Mouse (Mus musculus): ENCODE results near the gene Agbl5.

Gene Agbl5

DNA sequence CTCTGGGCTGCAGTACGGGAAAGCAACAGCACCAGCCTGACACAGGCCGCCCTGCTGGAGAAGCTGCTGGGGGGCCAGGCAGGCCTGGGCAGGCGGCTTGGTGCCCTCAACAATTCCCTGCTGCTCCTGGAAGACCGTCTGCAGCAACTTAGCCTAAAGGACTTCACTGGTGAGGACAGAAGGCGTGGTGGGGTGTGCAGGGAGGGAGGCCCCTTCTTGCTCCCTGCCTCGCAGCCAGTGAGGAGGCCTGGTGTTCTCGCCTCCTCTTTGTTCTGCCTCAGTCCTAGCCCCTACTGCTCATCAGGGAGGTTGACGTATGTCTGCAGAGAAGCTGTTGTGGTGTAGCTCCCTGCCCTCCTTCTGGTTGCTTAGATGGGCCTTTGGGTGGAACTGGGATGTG is 30.2 kb downstream of the Agbl5 start:
- in situ Hi-C loops (cut with MboI, MseI), result loop anchor here (5.0 to 10.0 kb wide), 2 partner anchors 46 to 1456 kb away; no protein-coding TSS in a partner anchor

DNA sequence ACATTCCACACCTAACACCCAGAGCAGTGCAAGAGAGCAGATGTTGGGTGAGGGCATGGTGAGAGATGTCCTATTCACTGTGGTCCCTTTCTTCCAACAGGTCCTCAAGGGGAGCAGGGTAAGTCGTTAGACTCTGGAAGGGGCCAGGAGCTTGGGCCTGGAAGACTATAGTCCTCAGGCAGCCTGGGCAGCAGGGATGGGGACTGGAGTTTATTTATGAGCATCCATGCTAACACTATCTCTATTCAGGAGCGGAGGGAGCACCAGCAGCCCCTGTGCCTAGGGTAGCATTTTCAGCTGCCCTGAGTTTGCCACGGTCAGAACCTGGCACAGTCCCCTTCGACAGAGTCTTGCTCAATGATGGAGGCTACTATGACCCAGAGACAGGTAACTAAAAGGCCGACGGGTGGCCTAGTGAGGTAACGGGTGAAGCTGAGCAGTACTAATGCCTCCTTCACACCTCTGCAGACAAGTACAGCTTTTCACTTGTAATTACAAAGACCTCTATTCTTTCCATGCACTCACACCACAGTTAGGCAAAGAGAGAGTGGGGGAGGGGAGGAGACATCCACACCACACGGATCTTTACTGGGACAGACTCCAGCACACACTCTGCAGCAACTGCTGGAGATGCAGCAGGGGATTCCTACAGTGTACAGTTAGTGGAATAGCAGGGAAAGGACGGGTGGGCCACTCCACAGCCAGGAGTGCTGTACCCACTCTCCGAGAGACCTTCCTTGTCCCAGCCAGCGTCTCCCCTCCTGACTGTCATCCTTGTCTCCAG is 31.5 kb downstream of the Agbl5 start:
- in situ Hi-C loops (cut with MboI, MseI), result loop anchor here (5.0 to 10.0 kb wide), 2 partner anchors 48 to 1455 kb away; no protein-coding TSS in a partner anchor

DNA sequence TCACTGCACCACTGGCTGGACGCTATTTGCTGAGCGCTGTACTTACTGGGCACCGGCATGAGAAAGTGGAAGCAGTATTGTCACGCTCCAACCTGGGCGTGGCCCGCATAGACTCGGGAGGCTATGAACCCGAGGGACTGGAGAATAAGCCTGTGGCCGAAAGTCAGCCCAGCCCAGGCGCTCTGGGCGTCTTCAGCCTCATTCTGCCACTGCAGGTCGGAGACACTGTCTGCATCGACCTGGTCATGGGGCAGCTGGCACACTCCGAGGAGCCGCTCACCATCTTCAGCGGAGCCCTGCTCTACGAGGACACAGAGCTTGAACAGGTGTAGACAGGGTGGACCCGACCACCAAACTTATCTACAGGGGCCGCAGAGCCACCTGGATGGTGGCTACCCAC is 32.1 kb downstream of the Agbl5 start:
- in situ Hi-C loops (cut with MboI, MseI), result no loop called here

GRCm38 (mm10) chr5:30921256-30922033 is 33.0 kb downstream of the Agbl5 start, which contains the start of gene Khk:
Khk (plus strand) TSS chr5:30921431.
- in situ Hi-C loops (cut with MboI, MseI), result no loop called here

GRCm38 (mm10) chr5:30922581-30923041 is 34.1 kb downstream of the Agbl5 start:
- in situ Hi-C loops (cut with MboI, MseI), result no loop called here

GRCm38 (mm10) chr5:30923119-30923518 is 34.6 kb downstream of the Agbl5 start:
- in situ Hi-C loops (cut with MboI, MseI), result no loop called here

- in situ Hi-C loops (cut with MboI, MseI), result no loop called here
These were observed 36.1 kb downstream of the Agbl5 start for GRCm38 (mm10) chr5:30924614-30925013.

DNA sequence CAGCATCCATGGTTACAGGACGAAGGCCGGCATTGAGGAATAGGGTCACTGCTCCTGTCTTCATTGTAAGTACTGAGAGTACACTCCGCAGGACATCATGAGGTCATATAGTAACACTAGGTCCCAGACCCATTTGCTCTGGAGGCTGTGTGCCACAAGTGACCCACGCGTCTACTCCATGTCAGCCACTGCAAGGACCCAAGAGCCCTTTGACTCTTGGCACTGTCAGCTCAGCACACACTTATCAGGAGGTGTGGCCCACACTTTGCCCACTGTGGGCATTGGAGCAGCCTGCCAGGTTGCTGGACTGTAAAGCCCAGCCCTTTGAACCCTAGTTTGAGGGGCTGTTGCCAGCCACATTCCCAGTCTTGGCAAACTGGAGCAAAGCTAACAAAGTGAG is 36.7 kb downstream of the Agbl5 start:
- in situ Hi-C loops (cut with MboI, MseI), result no loop called here

DNA sequence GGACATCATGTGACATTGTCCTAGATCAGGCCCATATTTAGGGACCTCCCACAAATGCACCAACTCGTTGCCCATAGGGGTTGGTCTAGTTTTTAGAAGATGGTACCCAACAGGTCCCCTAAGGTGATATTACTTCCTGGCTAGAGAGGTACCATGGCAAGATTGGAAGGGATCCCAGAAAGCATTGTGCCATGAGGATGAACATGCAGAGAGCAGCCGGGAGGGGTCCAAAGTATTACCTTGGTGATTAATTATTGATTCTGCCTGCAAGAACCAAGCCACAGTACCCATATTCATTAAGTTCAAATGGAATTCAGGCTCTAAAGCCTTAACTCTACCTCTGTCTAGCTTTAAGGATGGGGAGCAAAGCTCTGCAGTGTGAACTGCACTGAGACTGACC is 37.6 kb downstream of the Agbl5 start:
- in situ Hi-C loops (cut with MboI, MseI), result no loop called here

- in situ Hi-C loops (cut with MboI, MseI), result no loop called here
These were observed 39.5 kb downstream of the Agbl5 start for GRCm38 (mm10) chr5:30927945-30928529.

DNA sequence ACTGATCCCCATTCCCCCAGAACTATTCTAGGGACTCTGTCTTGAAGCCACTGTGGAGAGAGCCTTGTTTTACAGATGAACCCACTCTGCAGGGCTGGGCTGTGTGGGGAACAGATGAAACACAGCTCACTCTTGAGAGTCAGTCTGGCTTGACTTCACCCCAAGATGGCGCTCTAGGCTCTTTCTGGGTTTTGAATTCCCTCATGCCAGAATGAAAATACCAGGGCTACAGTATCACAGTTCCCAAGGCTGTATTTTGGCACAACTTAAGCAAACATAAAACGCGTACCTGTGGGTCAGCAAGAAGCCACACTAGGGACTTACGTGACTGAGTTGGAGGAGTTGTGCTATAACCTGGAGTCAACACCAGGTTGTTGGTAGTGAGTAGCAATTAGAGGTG is 41.6 kb downstream of the Agbl5 start:
- in situ Hi-C loops (cut with MboI, MseI), result loop anchor here (5.0 kb wide), 1 partner anchor 62 kb away; no protein-coding TSS in a partner anchor

DNA sequence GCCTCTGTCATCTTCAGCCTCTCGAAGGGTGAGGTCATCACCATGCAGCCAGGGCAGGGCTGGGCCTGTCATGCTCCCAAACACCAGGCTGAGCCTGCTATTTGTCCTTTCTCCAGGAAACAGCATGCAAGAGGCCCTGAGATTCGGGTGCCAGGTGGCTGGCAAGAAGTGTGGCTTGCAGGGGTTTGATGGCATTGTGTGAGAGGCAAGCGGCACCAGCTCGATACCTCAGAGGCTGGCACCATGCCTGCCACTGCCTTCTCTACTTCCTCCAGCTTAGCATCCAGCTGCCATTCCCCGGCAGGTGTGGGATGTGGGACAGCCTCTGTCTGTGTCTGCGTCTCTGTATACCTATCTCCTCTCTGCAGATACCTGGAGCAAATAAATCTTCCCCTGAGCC is 42.4 kb downstream of the Agbl5 start:
- in situ Hi-C loops (cut with MboI, MseI), result loop anchor here (5.0 kb wide), 1 partner anchor 61 kb away; no protein-coding TSS in a partner anchor

DNA sequence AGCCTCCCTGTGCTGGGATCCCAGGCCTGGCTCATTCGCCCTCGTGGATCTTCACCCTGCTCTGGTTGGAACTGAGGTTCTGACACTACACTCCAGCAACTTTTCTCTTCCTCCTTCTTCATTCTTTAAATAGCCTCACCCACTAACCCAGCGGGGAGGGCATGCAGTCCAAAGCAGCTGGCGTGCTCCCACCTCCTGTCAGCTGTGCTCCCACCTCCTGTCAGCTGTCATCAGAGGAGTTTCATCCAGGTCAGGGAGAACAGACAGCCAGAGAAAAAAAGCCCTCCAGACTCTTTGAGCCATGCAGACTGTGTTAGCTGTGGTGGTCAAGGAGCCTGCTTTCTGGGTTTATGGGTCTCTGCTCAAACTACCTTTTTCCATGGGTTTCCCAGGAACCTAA is 42.9 kb downstream of the Agbl5 start:
- in situ Hi-C loops (cut with MboI, MseI), result loop anchor here (5.0 kb wide), 1 partner anchor 61 kb away; no protein-coding TSS in a partner anchor

- in situ Hi-C loops (cut with MboI, MseI), result loop anchor here (5.0 kb wide), 1 partner anchor 59 kb away; no protein-coding TSS in a partner anchor
These were observed 45.2 kb downstream of the Agbl5 start for GRCm38 (mm10) chr5:30933705-30934104.

DNA sequence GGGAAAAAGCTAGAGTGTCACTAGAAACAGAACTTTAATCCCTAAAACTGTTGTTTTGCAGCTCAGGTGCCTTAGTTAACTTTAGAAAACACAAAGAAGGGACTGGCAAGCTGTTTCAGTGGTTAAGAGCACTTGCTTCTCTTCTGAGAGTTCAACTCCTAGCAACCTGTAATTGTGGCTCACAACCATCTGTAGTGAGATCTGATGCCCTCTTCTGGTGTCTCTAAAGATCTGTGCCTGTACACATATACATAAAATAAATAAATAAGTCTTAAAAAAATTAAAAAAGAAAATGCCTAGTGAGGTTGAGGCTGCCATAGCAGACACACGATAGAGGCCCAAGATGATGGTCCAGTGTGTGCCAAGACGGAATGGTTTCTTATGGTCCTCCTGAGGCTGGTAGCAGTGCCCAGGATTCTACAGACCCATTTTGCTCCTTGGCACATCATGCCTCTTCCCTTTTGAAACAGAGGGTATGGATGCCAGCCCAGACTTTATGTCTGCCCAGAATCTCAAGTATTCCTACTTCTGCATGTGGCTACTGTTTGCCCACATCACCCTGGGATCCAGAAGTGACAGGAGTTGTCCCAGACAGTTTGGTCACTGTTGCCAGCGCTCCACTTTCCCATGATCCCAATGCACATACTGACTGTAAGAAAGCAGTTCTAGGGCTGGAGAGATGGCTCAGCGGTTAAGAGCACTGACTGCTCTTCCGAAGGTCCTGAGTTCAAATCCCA is 46.4 kb downstream of the Agbl5 start:
- in situ Hi-C loops (cut with MboI, MseI), result loop anchor here (5.0 kb wide), 1 partner anchor 57 kb away; no protein-coding TSS in a partner anchor

- in situ Hi-C loops (cut with MboI, MseI), result no loop called here
These were observed 54.5 kb downstream of the Agbl5 start for GRCm38 (mm10) chr5:30943004-30943403.

GRCm38 (mm10) chr5:30944344-30944743 is 55.9 kb downstream of the Agbl5 start:
- in situ Hi-C loops (cut with MboI, MseI), result no loop called here

GRCm38 (mm10) chr5:30944956-30945781 is 56.7 kb downstream of the Agbl5 start, which contains the start of gene Cgref1:
Cgref1 (minus strand) TSS chr5:30945591.
- in situ Hi-C loops (cut with MboI, MseI), result no loop called here

- in situ Hi-C loops (cut with MboI, MseI), result no loop called here
These were observed 60.1 kb downstream of the Agbl5 start for GRCm38 (mm10) chr5:30948620-30949019.

- in situ Hi-C loops (cut with MboI, MseI), result no loop called here
These were observed 61.3 kb downstream of the Agbl5 start for GRCm38 (mm10) chr5:30949654-30950326.
